Mouse (Mus musculus): ENCODE measurements around the gene Txnip.

DNA sequence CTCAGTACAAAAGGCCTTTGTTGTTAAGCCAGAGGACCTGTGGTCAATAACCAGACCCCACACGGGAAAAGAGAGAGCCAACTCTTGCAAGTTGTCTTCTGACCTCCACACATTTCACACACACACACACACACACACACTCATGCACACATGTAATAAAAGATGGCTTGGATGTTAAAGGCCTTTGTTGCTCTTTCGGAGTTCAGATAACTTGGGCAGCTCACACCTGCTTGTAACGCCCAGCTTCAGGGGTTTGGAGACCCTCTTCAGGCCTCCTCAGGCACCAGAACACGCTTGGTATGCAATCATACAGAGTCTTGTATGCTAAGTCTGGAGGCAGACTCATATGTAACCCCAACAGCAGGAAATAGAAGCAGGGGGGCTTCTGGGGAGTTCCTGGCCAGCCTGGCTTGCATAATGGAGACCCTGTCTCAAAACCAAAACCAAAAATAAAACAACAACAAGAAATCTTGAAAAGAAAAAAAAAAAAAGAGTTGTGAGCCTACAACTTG is 21.5 kb downstream of the Txnip start:
- TF ChIP-seq CTCF (IDR thresholded peaks at IDR 0.05; ENCODE audit: borderline replicate concordance, control insufficient read depth, extremely low read depth, insufficient read depth, low read length, poor library complexity) (no peak), POLR2A (IDR thresholded peaks at IDR 0.05; ENCODE audit: control insufficient read depth, extremely low read depth, insufficient read depth, low read length, poor library complexity) (no peak)
